Mouse (Mus musculus) ES-E14 (cell line): ENCODE results near the gene Etv6. TPM values are rescaled to one million over a fixed set of nuclear protein-coding genes. Genes with fewer than 3 reads are reported as not detected.

Source experiments
- DNase-seq: peaks from one replicate; pipeline ENCODE4 v3.0.0-alpha.2; 2013; ENCODE audit warnings: low read depth, low spot score
- H3K27ac ChIP-seq: 2 replicates; pipeline ENCODE4 v1.5.1; 2012; ENCODE audit warnings: low read depth, mild to moderate bottlenecking, low read length, moderate library complexity, mixed read lengths; ENCODE audit not compliant: poor library complexity, insufficient read depth, severe bottlenecking
- H3K36me3 ChIP-seq: 2 replicates; pipeline ENCODE4 v1.6.1; 2012; ENCODE audit warnings: mild to moderate bottlenecking, low read length, moderate library complexity, mixed read lengths; ENCODE audit not compliant: control insufficient read depth, poor library complexity, insufficient read depth, severe bottlenecking
- H3K4me1 ChIP-seq, 2 experiments: fragments of 150-350 bp in 1 of 2; sonication (generic) in 1 of 2; 2 replicates each; pipeline ENCODE4 v1.6.1; 2012; ENCODE audit warnings: low read length in 2 of 2, mild to moderate bottlenecking in 1 of 2, mixed read lengths in 1 of 2; ENCODE audit not compliant: control insufficient read depth in 2 of 2, insufficient read depth in 2 of 2, poor library complexity in 1 of 2
- H3K4me3 ChIP-seq, 2 experiments: fragments of 150-350 bp in 1 of 2; sonication (generic) in 1 of 2; 2 replicates each; pipeline ENCODE4 v1.5.1; 2012; ENCODE audit warnings: low read length in 2 of 2, low read depth in 1 of 2, mild to moderate bottlenecking in 1 of 2, mixed read lengths in 1 of 2; ENCODE audit not compliant: insufficient read depth in 1 of 2, poor library complexity in 1 of 2, severe bottlenecking in 1 of 2
- H3K9ac ChIP-seq: 2 replicates; pipeline ENCODE4 v1.6.1; 2012; ENCODE audit warnings: low read depth, mild to moderate bottlenecking, low read length, mixed read lengths; ENCODE audit not compliant: poor library complexity, insufficient read depth, severe bottlenecking
- H3K9me3 ChIP-seq: fragments of 150-350 bp; sonication (generic); 2 replicates; pipeline ENCODE4 v1.6.1; 2012; ENCODE audit warnings: low read depth, mild to moderate bottlenecking, low read length; ENCODE audit not compliant: control insufficient read depth, insufficient read depth
- CHD2 ChIP-seq: IDR thresholded peaks from 2 replicates; pipeline ENCODE4 v1.6.1; 2014; ENCODE audit warnings: mild to moderate bottlenecking, low read depth, low read length, inconsistent platforms
- HCFC1 ChIP-seq: IDR thresholded peaks from 2 replicates; pipeline ENCODE4 v1.6.1; 2012; ENCODE audit warnings: low read length, inconsistent platforms, borderline replicate concordance; ENCODE audit not compliant: insufficient read depth
- MAFK ChIP-seq: IDR thresholded peaks from 2 replicates; pipeline ENCODE4 v1.6.1; 2014; ENCODE audit warnings: mild to moderate bottlenecking, low read depth, low read length, inconsistent platforms; ENCODE audit not compliant: insufficient read depth
- ZC3H11A ChIP-seq: IDR thresholded peaks from 2 replicates; pipeline ENCODE4 v1.6.1; 2012; ENCODE audit warnings: low read depth, mild to moderate bottlenecking, inconsistent platforms, low read length, borderline replicate concordance
- ZNF384 ChIP-seq: IDR thresholded peaks from 2 replicates; pipeline ENCODE4 v1.6.1; 2012; ENCODE audit warnings: low read depth, low read length, inconsistent platforms
- in situ Hi-C, 2 experiments: fragments of 600-800 bp; cut with MboI; formaldehyde crosslinking; loops; one replicate each; pipeline ENCODE4 v1.15.1; 2025; ENCODE audit warnings: low sequenced_read_pairs in 2 of 2, inconsistent platforms in 1 of 2; ENCODE audit not compliant: unreplicated experiment in 2 of 2
- total RNA-seq: library from RNA; depleted of rRNA; stranded (reverse); fragments of 300-350 nt; gene quantifications from 2 replicates; pipeline ENCODE4 v1.2.3, GENCODE M21; 2012

Gene Etv6
- total RNA-seq, 1 experiment = 11.8 TPM

DNA sequence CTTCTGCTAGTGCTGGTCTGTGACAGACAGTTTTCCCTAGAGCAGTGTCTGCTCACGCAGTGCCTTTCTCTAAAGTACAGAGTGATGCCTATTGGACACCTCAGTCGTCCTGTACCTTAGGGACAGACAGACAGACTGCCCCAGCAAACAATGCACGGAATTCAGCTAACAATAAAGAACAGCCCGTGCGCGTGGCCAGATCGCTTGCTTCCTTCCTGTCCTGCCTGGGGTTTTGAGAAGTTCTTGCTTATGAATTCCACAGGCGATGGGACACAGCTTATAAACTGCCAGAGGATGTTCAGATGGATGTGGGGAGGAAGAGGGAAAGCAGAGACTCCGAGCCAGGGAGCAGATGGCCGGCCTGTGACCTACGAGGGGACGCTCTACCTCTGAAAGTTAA is 25.3 kb downstream of the Etv6 start:
- Histone ChIP-seq H3K4me1 (no peaks in the 10 kb centered on the region), H3K4me3 (no peak overlapping the region), H3K36me3 (no peaks in the 10 kb centered on the region; the same call in 1 of the 2 replicates), H3K9ac (no peak overlapping the region), H3K9me3 (no peaks in the 10 kb centered on the region), H3K27ac (no peak overlapping the region)
- DNase-seq = no peak
- in situ Hi-C loops = no loop called here
- TF ChIP-seq HCFC1 = no peak
- TF ChIP-seq ZC3H11A = no peak
- TF ChIP-seq MAFK = no peak
- no peak for TF ChIP-seq ZNF384
- TF ChIP-seq CHD2 = no peak

DNA sequence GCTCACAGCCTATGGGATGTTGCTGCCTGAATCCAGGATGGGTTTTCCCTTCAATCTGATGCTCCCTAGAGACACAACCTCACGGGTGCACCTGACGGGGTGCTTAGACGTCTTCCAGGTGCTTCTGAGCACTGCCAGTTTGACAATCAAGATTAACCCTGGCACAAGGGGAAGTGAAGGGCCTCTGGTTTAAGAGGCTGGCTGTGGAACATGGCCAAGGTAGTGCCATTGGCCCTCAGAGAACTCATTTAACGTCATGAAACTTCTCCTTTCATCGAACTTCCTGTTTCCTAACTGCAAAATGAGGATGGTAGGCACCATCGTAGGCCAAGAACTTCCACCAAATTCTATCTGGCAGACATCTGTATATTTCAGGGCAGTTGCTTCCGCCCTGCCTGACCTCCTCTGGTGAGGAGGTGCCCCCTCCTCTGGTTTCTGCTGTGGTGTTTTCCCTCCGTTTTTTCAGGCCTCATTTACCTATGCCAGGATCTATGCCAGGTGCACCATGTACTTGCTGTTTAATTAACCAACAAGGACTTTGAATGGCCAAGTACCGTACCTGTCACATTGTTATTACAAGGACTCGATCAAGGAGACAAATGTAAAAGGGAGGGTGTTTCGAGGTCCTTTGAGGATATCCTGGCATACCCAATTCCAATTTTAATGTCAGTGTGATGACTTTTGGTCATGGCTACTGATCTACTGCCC is 29.7 kb downstream of the Etv6 start:
- Histone ChIP-seq H3K9ac (no peak overlapping the region), H3K27ac (no peak overlapping the region), H3K36me3 (no peaks in the 10 kb centered on the region), H3K9me3 (no peaks in the 10 kb centered on the region), H3K4me3 (no peak overlapping the region), H3K4me1 (no peaks in the 10 kb centered on the region)
- no peak for DNase-seq
- no peak for TF ChIP-seq MAFK
- TF ChIP-seq ZNF384 = no peak
- TF ChIP-seq CHD2 = no peak
- no peak for TF ChIP-seq ZC3H11A
- TF ChIP-seq HCFC1 = no peak
- in situ Hi-C loops = no loop called here

DNA sequence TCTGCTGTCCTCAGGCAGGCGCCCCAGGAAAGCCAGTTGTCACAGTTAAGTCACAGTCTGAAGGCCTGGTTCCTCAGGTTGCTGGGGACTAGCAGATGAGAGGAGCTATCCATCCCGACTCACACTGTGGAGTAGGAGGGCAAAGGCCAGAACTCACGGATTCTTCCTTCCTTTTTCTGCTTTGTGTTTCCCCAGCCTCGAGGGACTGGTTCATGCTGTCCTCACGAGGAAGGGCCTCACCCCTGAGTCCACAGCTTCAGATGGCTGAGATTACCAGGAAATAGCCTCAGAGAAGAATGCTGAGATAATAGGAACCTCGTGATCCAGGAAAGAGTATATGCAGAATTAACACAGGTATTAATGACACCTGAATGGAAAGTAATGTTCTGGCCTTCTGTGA is 30.6 kb downstream of the Etv6 start:
- Histone ChIP-seq H3K9me3 (no peaks in the 10 kb centered on the region), H3K36me3 (no peaks in the 10 kb centered on the region), H3K4me3 (no peak overlapping the region), H3K4me1 (no peaks in the 10 kb centered on the region), H3K9ac (no peak overlapping the region), H3K27ac (no peak overlapping the region)
- TF ChIP-seq MAFK (no peak), ZC3H11A (no peak), HCFC1 (no peak), ZNF384 (no peak), CHD2 (no peak)
- DNase-seq = no peak
- in situ Hi-C loops = no loop called here

DNA sequence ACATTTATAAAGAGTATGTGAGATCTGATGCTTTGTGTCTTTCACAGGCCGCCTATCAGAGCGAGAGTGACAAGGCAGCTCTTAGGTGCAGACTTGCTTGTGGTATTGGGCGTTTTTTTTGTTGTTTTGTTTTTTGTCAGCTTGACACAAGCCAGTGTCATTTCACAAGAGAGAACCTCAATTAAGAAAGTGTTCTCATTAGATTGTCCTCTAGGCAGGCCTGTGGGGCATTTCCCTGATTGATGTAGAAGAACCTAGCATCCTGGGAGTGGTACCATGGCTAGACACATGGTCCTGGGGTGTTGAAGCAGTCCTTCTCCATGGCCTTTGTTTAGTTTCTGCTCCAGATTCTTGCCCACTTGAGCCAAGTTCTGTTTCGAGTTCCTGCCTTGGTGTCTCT is 31.5 kb downstream of the Etv6 start:
- no peaks in the 10 kb centered on the region for H3K4me1 ChIP-seq
- no peak overlapping the region for H3K4me3 ChIP-seq
- no peaks in the 10 kb centered on the region for H3K9me3 ChIP-seq
- in situ Hi-C loops = no loop called here
- no peak for TF ChIP-seq ZNF384
- TF ChIP-seq ZC3H11A = no peak
- no peak for TF ChIP-seq CHD2
- TF ChIP-seq MAFK = no peak
- no peak for TF ChIP-seq HCFC1
- H3K36me3 ChIP-seq = no peaks in the 10 kb centered on the region; the same call in 1 of the 2 replicates
- no peak for DNase-seq
- H3K9ac ChIP-seq = no peak overlapping the region
- H3K27ac ChIP-seq = no peak overlapping the region
